Mouse (Mus musculus) midbrain, postnatal 0 days (tissue): ENCODE measurements around the gene Stat5b. TPM values are rescaled to one million over a fixed set of nuclear protein-coding genes. Genes with fewer than 3 reads are reported as not detected.

ENCODE experiments used
- ATAC-seq: fragments of 200-750 bp; cut with Nextera tagmentation; 2 replicates; pipeline ENCODE4 v1.8.0; 2017; ENCODE audit warnings: moderate number of reproducible peaks, mild to moderate bottlenecking, moderate TSS enrichment, moderate library complexity; ENCODE audit not compliant: low FRiP score
- DNase-seq: peaks from one replicate; pipeline ENCODE4 v3.0.0-alpha.2; 2015; ENCODE audit warnings: low spot score
- H3K27ac ChIP-seq: fragments of 300-500 bp; sonication (generic); 2 replicates; pipeline ENCODE4 v1.5.1; 2014; ENCODE audit warnings: low read depth, mild to moderate bottlenecking, low read length, mixed read lengths
- H3K27me3 ChIP-seq: fragments of 300-500 bp; sonication (generic); 2 replicates; pipeline ENCODE4 v1.6.1; 2014; ENCODE audit warnings: low read length, control low read depth, mixed read lengths; ENCODE audit not compliant: insufficient read depth
- H3K36me3 ChIP-seq: fragments of 300-500 bp; sonication (generic); 2 replicates; pipeline ENCODE4 v1.6.1; 2014; ENCODE audit warnings: low read length, control low read depth, mixed read lengths; ENCODE audit not compliant: insufficient read depth
- H3K4me1 ChIP-seq: fragments of 300-500 bp; sonication (generic); 2 replicates; pipeline ENCODE4 v1.6.1; 2014; ENCODE audit warnings: mild to moderate bottlenecking, control low read depth, antibody characterized with exemption, low read length, mixed read lengths; ENCODE audit not compliant: insufficient read depth
- H3K4me2 ChIP-seq: fragments of 300-500 bp; sonication (generic); 2 replicates; pipeline ENCODE4 v1.6.1; 2014; ENCODE audit warnings: low read depth, mild to moderate bottlenecking, low read length, mixed read lengths; ENCODE audit not compliant: poor library complexity, severe bottlenecking
- H3K4me3 ChIP-seq: fragments of 300-500 bp; sonication (generic); 2 replicates; pipeline ENCODE4 v1.5.1; 2014; ENCODE audit warnings: low read depth, mild to moderate bottlenecking, low read length, moderate library complexity
- H3K9ac ChIP-seq: fragments of 300-500 bp; sonication (generic); replicated peaks from 2 replicates; pipeline ENCODE4 v1.6.1; 2014; ENCODE audit warnings: mild to moderate bottlenecking, low read length, moderate library complexity, mixed read lengths; ENCODE audit not compliant: poor library complexity, severe bottlenecking
- H3K9me3 ChIP-seq: fragments of 300-500 bp; sonication (generic); 2 replicates; pipeline ENCODE4 v1.6.1; 2016; ENCODE audit warnings: low read length, control low read depth
- CTCF ChIP-seq: IDR thresholded peaks from 2 replicates; pipeline ENCODE4 v1.5.1; 2016; ENCODE audit warnings: antibody characterized with exemption, mild to moderate bottlenecking
- WGBS: fragments of 180-500 bp; shearing (Covaris S2); extraction: QIAGEN DNeasy Blood & Tissue Kit; methylation state at CpG from one replicate; pipeline ENCODE4 v1.1.7; 2014; 5-methylcytosine and 5-hydroxymethylcytosine counted together
- polyA plus RNA-seq: library from polyadenylated mRNA; unstranded; fragments of >200 nt; fragmentation: Nextera tagmentation; extraction: Ambion mirVana; gene quantifications from 2 replicates; pipeline ENCODE4 v1.2.1, GENCODE M21; 2015
- total RNA-seq: library from RNA; depleted of rRNA; stranded (reverse); fragments of >200 nt; gene quantifications from 2 replicates; pipeline ENCODE4 v1.2.3, GENCODE M21; 2014

Stat5b gene
- total and polyA plus RNA-seq, 2 experiments from 2014 or later: 15.7 to 22.5 TPM

DNA sequence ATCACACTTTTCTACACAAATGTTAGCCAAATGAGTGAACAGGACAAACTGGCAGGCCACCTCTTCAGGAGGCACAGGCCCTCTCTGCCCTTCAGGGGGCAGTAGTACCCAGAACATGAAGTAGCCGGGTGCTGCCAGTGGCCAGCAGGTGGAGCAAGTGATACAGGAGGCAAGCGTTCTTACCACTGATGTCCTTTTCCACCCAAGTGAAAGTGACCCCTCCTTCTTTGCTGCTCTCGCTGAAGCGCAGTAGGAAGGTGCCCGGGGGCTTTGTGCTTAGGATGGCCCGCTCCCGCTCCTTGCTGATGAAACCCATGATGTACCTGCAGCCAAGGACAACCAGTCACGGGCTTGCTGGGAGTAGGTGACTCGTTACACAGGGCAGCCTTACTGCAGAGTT is 43.0 kb upstream of the Stat5b start:
- peaks cover 37% of the 10 kb centered on the region for H3K36me3 ChIP-seq
- TF ChIP-seq CTCF: peak; percentile 97
- 10% methylated on average over 9 of the region's 9 CpGs for WGBS
- DNase-seq (peak; percentile 89), ATAC-seq (no peak)
- H3K27ac ChIP-seq: no peak overlapping the region
- H3K9ac ChIP-seq: no peak overlapping the region
- no peaks in the 10 kb centered on the region for H3K27me3 ChIP-seq
- H3K4me2 ChIP-seq: no peak overlapping the region
- H3K4me1 ChIP-seq: no peaks in the 10 kb centered on the region
- no peak overlapping the region for H3K4me3 ChIP-seq
- H3K9me3 ChIP-seq: no peaks in the 10 kb centered on the region

DNA sequence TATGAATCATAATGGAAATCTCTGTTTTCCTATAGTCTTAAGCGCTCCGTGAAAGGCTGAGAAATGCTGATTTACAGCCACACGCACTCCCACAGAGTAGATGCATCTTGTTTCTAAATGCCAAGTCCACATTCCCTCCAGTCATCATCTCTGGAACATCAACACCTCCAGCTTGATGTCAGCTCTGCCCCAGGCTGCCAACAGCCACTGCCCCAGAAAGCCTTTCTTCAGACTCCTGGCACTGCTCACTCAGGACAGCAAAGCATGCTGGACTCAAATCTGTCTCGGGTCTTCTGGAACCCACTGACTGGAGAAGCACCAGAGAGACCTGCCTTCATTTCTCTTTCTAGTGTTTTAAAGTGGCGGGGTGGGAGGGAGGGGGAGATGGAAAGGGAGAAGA is 41.9 kb upstream of the Stat5b start:
- no peak for DNase-seq
- no peak for ATAC-seq
- H3K4me3 ChIP-seq: no peak overlapping the region
- TF ChIP-seq CTCF: no peak
- no peak overlapping the region for H3K9ac ChIP-seq
- no peaks in the 10 kb centered on the region for H3K4me1 ChIP-seq
- H3K4me2 ChIP-seq: no peak overlapping the region
- WGBS: 86% methylated on average over 4 of the region's 5 CpGs
- no peak overlapping the region for H3K27ac ChIP-seq
- H3K36me3 ChIP-seq: peaks cover 40% of the 10 kb centered on the region
- no peaks in the 10 kb centered on the region for H3K27me3 ChIP-seq
- no peaks in the 10 kb centered on the region for H3K9me3 ChIP-seq

GRCm38 (mm10) chr11:100891256-100892123 is 41.0 kb upstream of the Stat5b start:
- Histone ChIP-seq H3K9ac (no peak overlapping the region), H3K4me3 (no peak overlapping the region), H3K4me2 (no peak overlapping the region), H3K4me1 (no peaks in the 10 kb centered on the region), H3K9me3 (no peaks in the 10 kb centered on the region), H3K36me3 (peaks cover 40% of the 10 kb centered on the region), H3K27me3 (no peaks in the 10 kb centered on the region), H3K27ac (no peak overlapping the region)
- ATAC-seq (no peak), DNase-seq (no peak)
- no peak; the same call in 1 of the 2 replicates for TF ChIP-seq CTCF
- WGBS: 74% methylated on average over 15 of the region's 15 CpGs

GRCm38 (mm10) chr11:100890481-100890880 is 40.0 kb upstream of the Stat5b start:
- peak; percentile 32 for DNase-seq
- no peak for TF ChIP-seq CTCF
- WGBS: 72% methylated on average over 6 of the region's 6 CpGs
- H3K4me1 ChIP-seq: no peaks in the 10 kb centered on the region
- no peak overlapping the region for H3K27ac ChIP-seq
- no peaks in the 10 kb centered on the region for H3K27me3 ChIP-seq
- no peaks in the 10 kb centered on the region for H3K9me3 ChIP-seq
- ATAC-seq: no peak
- H3K4me2 ChIP-seq: no peak overlapping the region
- no peak overlapping the region for H3K9ac ChIP-seq
- peaks cover 41% of the 10 kb centered on the region for H3K36me3 ChIP-seq
- no peak overlapping the region for H3K4me3 ChIP-seq

DNA sequence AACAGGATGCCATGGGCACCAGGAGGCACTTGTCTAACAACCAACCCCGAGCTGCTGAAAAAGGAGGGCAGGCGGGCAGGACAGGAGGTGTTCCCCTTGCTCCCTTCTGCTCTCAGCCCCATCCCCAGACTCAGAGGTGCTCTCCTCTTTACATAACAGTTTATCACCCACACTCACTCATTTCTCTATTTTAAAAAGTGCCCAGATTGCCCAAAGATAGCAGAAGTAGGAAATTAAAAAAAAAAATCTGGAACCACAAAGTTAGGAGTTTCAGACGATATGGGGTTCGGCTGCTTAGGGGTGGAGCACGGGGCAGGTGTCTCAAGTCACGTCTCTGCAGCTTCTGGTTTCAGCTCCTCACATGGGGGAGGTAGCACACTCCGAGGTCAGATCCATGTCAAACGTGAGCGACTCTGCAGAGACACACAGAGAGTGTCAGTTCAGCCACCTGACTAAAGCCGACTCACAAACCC is 37.9 kb upstream of the Stat5b start:
- H3K4me1 ChIP-seq: no peaks in the 10 kb centered on the region
- H3K36me3 ChIP-seq: peaks cover 40% of the 10 kb centered on the region
- no peaks in the 10 kb centered on the region for H3K9me3 ChIP-seq
- no peak overlapping the region for H3K9ac ChIP-seq
- DNase-seq (no peak), ATAC-seq (no peak)
- H3K27ac ChIP-seq: no peak overlapping the region
- no peak overlapping the region for H3K4me2 ChIP-seq
- no peak overlapping the region for H3K4me3 ChIP-seq
- no peaks in the 10 kb centered on the region for H3K27me3 ChIP-seq
- TF ChIP-seq CTCF: no peak
- 74% methylated on average over 10 of the region's 10 CpGs for WGBS

- no peaks in the 10 kb centered on the region for H3K4me1 ChIP-seq
- no peak overlapping the region for H3K4me2 ChIP-seq
- H3K9ac ChIP-seq: no peak overlapping the region
- H3K9me3 ChIP-seq: no peaks in the 10 kb centered on the region
- no peak overlapping the region for H3K4me3 ChIP-seq
- 82% methylated on average over 3 of the region's 3 CpGs for WGBS
- no peak for TF ChIP-seq CTCF
- DNase-seq (no peak), ATAC-seq (no peak)
- no peaks in the 10 kb centered on the region for H3K27me3 ChIP-seq
- no peak overlapping the region for H3K27ac ChIP-seq
- H3K36me3 ChIP-seq: peaks cover 35% of the 10 kb centered on the region
These were observed 37.2 kb upstream of the Stat5b start for GRCm38 (mm10) chr11:100887764-100888163.
